Mouse (Mus musculus) lung, adult 2 months (tissue): Measurements from ENCODE around the gene Aqp12. TPM values are rescaled to one million over a fixed set of nuclear protein-coding genes. Genes with fewer than 3 reads are reported as not detected.

Experiments used
- DNase-seq: peaks from one replicate; pipeline ENCODE4 v3.0.0; 2022
- H3K4me1 ChIP-seq: fragments of 200-500 bp; 2 replicates; pipeline ENCODE4 v1.6.1; 2011; ENCODE audit warnings: low read length; ENCODE audit not compliant: control insufficient read depth, insufficient read depth
- H3K4me3 ChIP-seq: fragments of 200-500 bp; replicated peaks from 2 replicates; pipeline ENCODE3; 2011; ENCODE audit warnings: low read depth, mild to moderate bottlenecking, control low read depth, low read length; ENCODE audit errors: extremely low read depth
- CTCF ChIP-seq: fragments of 200-500 bp; IDR thresholded peaks from 2 replicates; pipeline ENCODE4 v1.5.1; 2011; ENCODE audit warnings: mild to moderate bottlenecking, low read length, control low read depth; ENCODE audit not compliant: insufficient read depth
- POLR2A ChIP-seq: fragments of 200-500 bp; IDR thresholded peaks from 2 replicates; pipeline ENCODE4 v1.6.1; 2011; ENCODE audit warnings: low read depth, mild to moderate bottlenecking, control low read depth, low read length, borderline replicate concordance; ENCODE audit errors: extremely low read depth
- WGBS: fragments of 180-500 bp; shearing (Covaris S2); methylation state at CpG from one replicate; pipeline ENCODE4 v1.1.7; 2018; 5-methylcytosine and 5-hydroxymethylcytosine counted together
- polyA plus RNA-seq: library from polyadenylated mRNA; depleted of rRNA; stranded (reverse); fragments of >200 nt; gene quantifications from 2 replicates; pipeline ENCODE4 v1.2.3, GENCODE M21; 2012

Aqp12 gene
- polyA plus RNA-seq, 1 experiment, result not detected

DNA sequence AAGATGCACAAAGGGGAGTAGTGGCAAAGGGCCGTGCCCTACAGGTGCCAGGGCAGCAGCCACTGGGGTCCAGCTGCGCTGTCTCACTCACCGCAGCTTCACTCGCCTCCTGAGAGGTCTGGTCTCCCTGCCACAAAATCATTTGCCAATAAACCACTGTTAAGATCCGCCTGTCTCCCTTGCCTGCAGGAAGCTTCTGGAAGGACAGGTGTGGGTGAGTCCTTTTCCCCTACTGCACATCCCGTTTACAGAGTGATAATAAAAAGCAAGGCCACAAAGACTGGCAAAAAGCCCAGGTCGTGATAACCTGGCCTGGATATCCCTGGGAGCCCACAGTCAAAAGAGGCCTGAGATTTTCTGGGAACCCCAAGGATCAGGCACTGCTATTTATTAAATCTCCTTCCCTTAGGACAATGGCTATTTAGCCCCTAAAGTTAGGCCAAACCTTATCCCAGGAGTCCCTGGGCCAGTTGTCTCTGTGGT, 6.0 kb downstream of the Aqp12 start:
- no peak for DNase-seq
- H3K4me3 ChIP-seq, result no peak overlapping the region
- 63% methylated on average over 7 of the region's 7 CpGs for WGBS
- H3K4me1 ChIP-seq, result no peaks in the 10 kb centered on the region
- TF ChIP-seq CTCF, result no peak
- TF ChIP-seq POLR2A, result no peak

DNA sequence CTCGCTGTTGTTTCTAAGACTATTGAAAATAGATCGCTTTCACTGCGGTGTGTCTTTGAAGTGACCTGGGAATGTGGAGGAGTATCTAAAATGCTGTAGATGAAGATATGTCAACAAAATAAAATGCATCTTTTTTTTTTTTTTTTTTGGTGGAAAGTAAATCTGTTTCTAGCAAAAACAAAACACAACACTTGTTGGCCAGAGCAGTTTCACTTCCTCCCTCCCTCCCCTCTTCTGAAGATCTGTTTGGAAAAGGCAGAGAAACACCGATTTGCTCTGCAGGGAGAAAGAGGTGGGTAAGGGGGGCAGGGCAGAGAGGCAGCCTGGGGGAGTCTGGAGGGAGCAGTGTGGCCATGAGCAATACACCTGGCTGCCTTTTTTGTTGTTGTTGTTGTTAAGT, 7.2 kb downstream of the Aqp12 start:
- WGBS, result 71% methylated on average over 4 of the region's 4 CpGs
- TF ChIP-seq POLR2A (no peak), CTCF (no peak)
- H3K4me3 ChIP-seq, result no peak overlapping the region
- no peak for DNase-seq
- H3K4me1 ChIP-seq, result no peaks in the 10 kb centered on the region

DNA sequence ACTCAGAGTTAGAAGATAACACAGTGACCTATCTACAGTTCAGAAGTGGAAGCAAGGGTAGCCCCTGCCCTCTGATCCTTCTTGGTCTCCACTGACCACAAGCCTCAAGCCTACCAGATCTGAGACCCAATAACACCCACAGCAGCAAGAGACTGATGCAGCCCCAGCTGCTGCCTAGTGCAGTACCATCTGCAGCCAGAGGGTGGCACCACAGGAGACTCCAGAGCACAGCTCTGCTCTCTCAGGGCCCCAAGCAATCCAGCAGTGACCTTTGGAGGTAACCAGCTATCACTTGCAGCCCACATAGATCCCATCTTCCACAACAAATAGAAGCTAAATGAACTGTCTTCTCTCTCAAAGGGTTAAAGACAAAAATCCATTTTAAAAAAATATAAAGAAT, 8.3 kb downstream of the Aqp12 start:
- TF ChIP-seq CTCF (peak; percentile 87), POLR2A (no peak)
- DNase-seq, result peak; percentile 77
- Histone ChIP-seq H3K4me1 (no peaks in the 10 kb centered on the region), H3K4me3 (no peak overlapping the region)

DNA sequence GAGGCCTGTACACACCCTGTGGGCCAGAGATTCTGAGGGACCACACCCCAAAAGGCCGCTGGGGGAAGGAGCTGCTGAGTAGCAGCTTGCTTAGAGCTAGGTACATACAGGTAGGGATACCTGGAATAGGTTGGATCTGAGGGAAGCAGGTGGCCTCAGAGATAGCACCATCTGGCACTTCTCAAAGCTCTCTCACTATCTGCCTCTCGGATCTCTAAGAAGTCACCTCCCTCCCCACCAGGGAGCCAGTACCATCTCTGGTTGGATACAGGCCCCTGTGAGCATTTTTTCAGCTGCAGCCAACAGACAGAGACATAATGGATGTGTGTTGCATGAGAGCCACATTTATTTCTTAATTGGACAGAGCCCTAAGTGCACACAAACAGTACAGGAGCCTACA, 9.0 kb downstream of the Aqp12 start:
- WGBS, result 60% methylated on average over 2 of the region's 2 CpGs
- H3K4me3 ChIP-seq, result no peak overlapping the region
- DNase-seq, result no peak
- TF ChIP-seq POLR2A (no peak), CTCF (no peak)
- no peaks in the 10 kb centered on the region for H3K4me1 ChIP-seq

DNA sequence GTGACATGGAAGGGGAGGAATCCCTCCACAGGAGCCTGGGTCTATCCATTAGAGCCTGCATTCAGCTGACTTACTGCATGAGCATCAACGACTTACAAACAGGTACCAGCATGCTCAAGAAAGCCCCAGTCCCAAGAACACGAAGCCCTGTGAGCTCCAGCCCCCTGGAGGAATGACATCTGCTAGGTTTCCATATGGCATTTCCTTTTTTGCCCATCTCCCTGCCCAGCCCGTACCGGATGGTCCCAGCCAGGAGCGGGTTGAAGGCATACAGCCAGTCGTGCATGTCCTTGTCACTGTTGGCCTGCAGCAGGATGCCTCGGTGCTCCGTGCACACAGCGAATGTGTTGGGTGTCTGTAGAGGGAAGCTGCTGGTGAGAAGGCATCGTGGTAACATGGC, 12.6 kb downstream of the Aqp12 start:
- no peak for DNase-seq
- Histone ChIP-seq H3K4me1 (no peaks in the 10 kb centered on the region), H3K4me3 (no peak overlapping the region)
- no peak for TF ChIP-seq POLR2A
- TF ChIP-seq CTCF, result no peak
- 73% methylated on average over 10 of the region's 10 CpGs for WGBS

DNA sequence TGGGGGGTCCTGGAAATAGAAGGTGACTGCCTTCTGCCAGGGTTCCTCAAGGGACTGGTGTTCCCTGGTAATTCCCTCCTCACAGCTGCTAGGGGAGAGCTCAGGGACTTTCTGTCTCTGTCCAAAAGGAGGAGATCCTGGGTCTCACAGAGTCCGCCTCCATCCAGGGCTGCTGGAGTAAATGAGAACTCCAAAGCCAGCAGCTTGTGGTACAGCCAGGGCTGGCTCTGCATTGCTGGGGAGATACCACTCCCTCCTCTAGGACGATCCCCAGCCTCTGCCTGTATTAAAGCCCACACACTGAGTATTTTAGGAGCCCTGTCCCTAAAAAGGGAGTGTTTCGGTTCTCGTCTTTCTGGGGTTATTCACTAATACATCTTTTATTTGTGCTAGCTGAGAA, 14.5 kb downstream of the Aqp12 start:
- Histone ChIP-seq H3K4me1 (no peaks in the 10 kb centered on the region), H3K4me3 (no peak overlapping the region)
- no peak for TF ChIP-seq CTCF
- TF ChIP-seq POLR2A, result no peak
- DNase-seq, result no peak
- WGBS, result 73% methylated on average over 4 of the region's 4 CpGs

DNA sequence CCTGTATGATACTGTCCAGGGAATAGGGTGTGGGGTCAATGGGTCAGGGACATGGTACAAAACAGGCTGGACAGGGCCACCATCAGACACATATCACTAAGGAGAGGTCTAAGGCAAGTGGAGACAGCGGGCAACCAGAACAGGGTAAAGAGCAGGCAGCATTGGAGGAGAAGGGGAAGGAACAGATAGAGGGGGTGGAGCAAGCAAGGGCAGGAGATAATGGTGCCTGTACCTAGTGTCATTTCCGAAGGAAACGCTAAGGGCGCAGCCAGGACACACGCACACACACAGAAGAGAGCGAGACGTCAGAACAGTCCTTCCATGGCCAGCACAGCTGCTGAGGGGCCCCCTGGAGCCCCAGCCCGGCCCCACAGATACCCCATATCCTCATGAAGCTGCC, 20.5 kb downstream of the Aqp12 start:
- TF ChIP-seq CTCF, result no peak
- no peak for TF ChIP-seq POLR2A
- no peak overlapping the region for H3K4me3 ChIP-seq
- no peaks in the 10 kb centered on the region for H3K4me1 ChIP-seq
- DNase-seq, result no peak
- WGBS, result 78% methylated on average over 8 of the region's 8 CpGs

DNA sequence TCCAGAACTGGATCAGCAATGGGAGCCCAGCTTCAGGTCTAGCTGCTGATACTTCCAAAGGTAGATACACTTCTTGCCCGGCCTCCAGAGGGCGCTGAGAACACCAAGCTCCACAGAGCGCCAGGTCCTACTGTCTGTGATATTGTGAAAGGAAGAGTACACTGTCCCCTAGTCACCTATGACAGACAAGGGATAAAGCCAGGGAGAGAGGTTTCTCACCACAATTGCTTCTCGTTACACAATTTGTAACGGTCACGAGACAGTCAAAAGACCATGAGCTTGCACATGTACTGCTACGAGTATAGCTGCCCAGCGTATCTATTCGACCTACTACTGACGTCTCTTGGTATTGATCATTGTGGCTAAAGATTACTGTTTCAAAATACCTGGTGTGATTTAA, 23.3 kb downstream of the Aqp12 start:
- TF ChIP-seq POLR2A (no peak), CTCF (no peak)
- H3K4me1 ChIP-seq, result no peaks in the 10 kb centered on the region
- no peak overlapping the region for H3K4me3 ChIP-seq
- WGBS, result 89% methylated on average over 10 of the region's 10 CpGs
- DNase-seq, result no peak

DNA sequence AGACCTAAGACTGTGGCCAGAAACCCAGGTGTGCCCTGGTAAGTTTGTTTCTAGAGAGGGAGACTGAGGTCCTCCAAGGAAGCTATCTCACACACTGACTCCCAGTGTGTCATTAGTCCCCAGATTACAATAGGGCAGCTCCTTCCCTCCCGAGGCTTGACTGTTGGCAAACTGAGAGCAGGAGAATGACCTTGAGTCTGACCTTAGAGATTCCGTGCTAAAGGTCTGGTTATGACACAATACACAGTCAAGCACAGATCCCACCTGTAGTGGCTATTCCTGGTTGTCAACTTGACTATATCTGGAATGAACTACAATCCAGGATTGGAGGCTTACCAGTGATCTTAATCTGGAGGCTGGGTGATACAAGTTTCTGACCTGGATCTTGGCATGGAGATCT, 23.9 kb downstream of the Aqp12 start:
- Histone ChIP-seq H3K4me1 (no peaks in the 10 kb centered on the region), H3K4me3 (no peak overlapping the region)
- WGBS, result 48% methylated on average over 2 of the region's 2 CpGs
- DNase-seq, result no peak
- TF ChIP-seq POLR2A (no peak), CTCF (no peak)

DNA sequence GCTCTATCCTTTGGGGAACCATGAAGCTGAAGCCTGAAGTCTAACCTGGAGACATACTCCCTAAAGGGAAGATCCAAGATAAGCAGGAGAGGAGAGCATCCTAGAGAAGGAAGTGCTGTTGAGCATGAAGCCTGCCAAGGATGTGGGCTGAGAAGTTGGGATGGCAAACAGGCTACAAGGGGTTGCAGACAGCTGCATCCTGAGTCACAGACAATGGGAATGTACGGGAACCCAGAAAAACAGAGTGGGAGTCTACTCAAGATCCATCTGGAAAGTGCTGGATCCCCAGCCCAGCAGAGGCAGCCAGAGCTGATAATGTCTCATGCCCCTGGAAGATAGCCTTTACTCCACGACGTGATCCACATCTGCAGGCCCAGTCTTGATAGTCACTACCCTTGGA, 25.1 kb downstream of the Aqp12 start:
- Histone ChIP-seq H3K4me1 (no peaks in the 10 kb centered on the region), H3K4me3 (no peak overlapping the region)
- WGBS, result 79% methylated on average over 3 of the region's 3 CpGs
- DNase-seq, result no peak
- TF ChIP-seq POLR2A (no peak), CTCF (no peak)
